In the genomic region with DNA sequence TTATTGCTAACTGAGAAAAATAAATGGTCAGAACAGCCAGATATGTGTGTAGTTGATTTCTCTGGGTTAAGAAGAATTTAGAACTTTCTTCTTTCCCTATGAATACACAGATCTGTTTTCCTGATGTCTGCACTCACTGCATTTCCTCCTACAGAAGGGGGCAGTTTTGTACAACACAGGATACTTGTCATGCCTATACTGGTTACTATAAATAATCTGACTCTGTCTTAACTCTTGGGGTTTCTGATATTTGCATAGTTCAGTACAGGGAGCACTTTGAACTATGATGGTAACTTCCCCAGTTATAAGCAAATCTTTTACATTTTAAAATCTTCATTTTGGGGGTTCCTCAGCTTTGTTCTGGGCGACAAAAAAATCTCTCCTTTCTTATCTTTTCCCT, we compare ENCODE assay signal across 20 mouse cellular contexts.
DNase-seq lines count a peak whose midpoint lies in the region; ATAC-seq lines count a peak whose summit lies in the region.
"Had no signal": no experiment of that assay in that cellular context is flagged by ENCODE, and none has a peak within 500 bp of the region (broad histone marks: within the 10 kb centered on the region; RNA-seq: fewer than 3 reads in every experiment).

No protein-coding gene starts in this region.

- 0 out of 2 replicates have a peak, but pooled peaks have one; percentile 37 for ATAC-seq in forebrain, embryonic 12.5 days (ENCODE audit: low FRiP score)
- ATAC-seq in hindbrain, embryonic 12.5 days (ENCODE audit: low FRiP score) = peak; percentile 51; the same call in 1 of the 2 replicates
- ATAC-seq in midbrain, embryonic 14.5 days (ENCODE audit: low FRiP score, low TSS enrichment) = no peak

- peak overlapping the region; percentile 84 for H3K27ac ChIP-seq in forebrain, embryonic 12.5 days
- peak overlapping the region; percentile 77 for H3K27ac ChIP-seq in hindbrain, embryonic 12.5 days
- peak overlapping the region; percentile 72; the same call in 1 of the 2 replicates for H3K27ac ChIP-seq in midbrain, embryonic 14.5 days (replicated peaks; ENCODE audit: low read depth, low read length)
- H3K27ac ChIP-seq: embryonic facial prominence, embryonic 15.5 days; heart, embryonic 10.5 days; kidney, embryonic 15.5 days; limb, embryonic 15.5 days; liver, embryonic 15.5 days; stomach, embryonic 15.5 days had no signal

- H3K27me3 ChIP-seq in forebrain, embryonic 12.5 days = no peaks in the 10 kb centered on the region
- no peaks in the 10 kb centered on the region for H3K27me3 ChIP-seq in hindbrain, embryonic 12.5 days
- H3K27me3 ChIP-seq in midbrain, embryonic 14.5 days (ENCODE audit: control insufficient read depth, insufficient read depth, low read length) = no peaks in the 10 kb centered on the region
- H3K27me3 ChIP-seq: embryonic facial prominence, embryonic 15.5 days; kidney, embryonic 15.5 days; limb, embryonic 15.5 days; liver, embryonic 15.5 days; stomach, embryonic 15.5 days had no signal

- H3K4me1 ChIP-seq in forebrain, embryonic 12.5 days = peaks cover 10% of the 10 kb centered on the region
- peaks cover 6% of the 10 kb centered on the region; the same call in 1 of the 2 replicates for H3K4me1 ChIP-seq in hindbrain, embryonic 12.5 days
- H3K4me1 ChIP-seq in midbrain, embryonic 14.5 days (ENCODE audit: control insufficient read depth, insufficient read depth, low read length) = 0 out of 2 replicates have a peak, but pooled peaks cover 4% of the 10 kb centered on the region
- H3K4me1 ChIP-seq: embryonic facial prominence, embryonic 15.5 days; heart, embryonic 10.5 days; kidney, embryonic 15.5 days; limb, embryonic 15.5 days; liver, embryonic 15.5 days; stomach, embryonic 15.5 days had no signal

- H3K4me2 ChIP-seq in forebrain, embryonic 12.5 days = no peak overlapping the region
- no peak overlapping the region for H3K4me2 ChIP-seq in hindbrain, embryonic 12.5 days (replicated peaks)
- no peak overlapping the region for H3K4me2 ChIP-seq in midbrain, embryonic 14.5 days (ENCODE audit: low read length)
- H3K4me2 ChIP-seq: embryonic facial prominence, embryonic 15.5 days; kidney, embryonic 15.5 days; limb, embryonic 15.5 days; liver, embryonic 15.5 days; stomach, embryonic 15.5 days had no signal

- 58% methylated on average over 1 of the region's 1 CpGs for WGBS in forebrain, embryonic 12.5 days
- 64% methylated on average over 1 of the region's 1 CpGs for WGBS in hindbrain, embryonic 12.5 days
- 70% methylated on average over 1 of the region's 1 CpGs for WGBS in midbrain, embryonic 14.5 days

- H3K9me3 ChIP-seq in forebrain, embryonic 12.5 days = no peaks in the 10 kb centered on the region
- no peaks in the 10 kb centered on the region for H3K9me3 ChIP-seq in hindbrain, embryonic 12.5 days (replicated peaks)
- H3K9me3 ChIP-seq in midbrain, embryonic 14.5 days (ENCODE audit: control insufficient read depth, low read length) = no peaks in the 10 kb centered on the region
- H3K9me3 ChIP-seq: embryonic facial prominence, embryonic 15.5 days; heart, embryonic 10.5 days; kidney, embryonic 15.5 days; limb, embryonic 15.5 days; liver, embryonic 15.5 days; stomach, embryonic 15.5 days had no signal

- DNase-seq in Muller cell, postnatal 12 days (ENCODE audit: inconsistent ontology term) = peak; percentile 4
- no peak for DNase-seq in midbrain, embryonic 14.5 days
- DNase-seq in adrenal gland, postnatal 4 days (ENCODE audit: low spot score in 2 of 2) = no peak
- no peak for DNase-seq in heart, adult 9 months (ENCODE audit: low spot score in 2 of 2)
- DNase-seq in kidney, postnatal 14 days = no peak
- no peak for DNase-seq in spleen, adult 18-20 months
- DNase-seq: adrenal gland, postnatal 14 days; cerebellum, adult 18-20 months; cerebellum, postnatal 36 days; heart, postnatal 14 days; right cerebral cortex, postnatal 14 days; thymus, adult 18-20 months had no signal

- no peak overlapping the region for H3K9ac ChIP-seq in forebrain, embryonic 12.5 days
- H3K9ac ChIP-seq in hindbrain, embryonic 12.5 days = no peak overlapping the region
- H3K9ac ChIP-seq in midbrain, embryonic 14.5 days (replicated peaks; ENCODE audit: low read length) = no peak overlapping the region
- H3K9ac ChIP-seq: embryonic facial prominence, embryonic 15.5 days; kidney, embryonic 15.5 days; limb, embryonic 15.5 days; liver, embryonic 15.5 days; stomach, embryonic 15.5 days had no signal

- no peak overlapping the region for H3K4me3 ChIP-seq in forebrain, embryonic 12.5 days (replicated peaks)
- no peak overlapping the region for H3K4me3 ChIP-seq in hindbrain, embryonic 12.5 days
- no peak overlapping the region for H3K4me3 ChIP-seq in midbrain, embryonic 14.5 days (replicated peaks; ENCODE audit: low read depth, low read length)
- H3K4me3 ChIP-seq: embryonic facial prominence, embryonic 15.5 days; heart, embryonic 10.5 days; kidney, embryonic 15.5 days; limb, embryonic 15.5 days; liver, embryonic 15.5 days; stomach, embryonic 15.5 days had no signal

- no peaks in the 10 kb centered on the region for H3K36me3 ChIP-seq in forebrain, embryonic 12.5 days (replicated peaks)
- no peaks in the 10 kb centered on the region for H3K36me3 ChIP-seq in hindbrain, embryonic 12.5 days
- H3K36me3 ChIP-seq in midbrain, embryonic 14.5 days (ENCODE audit: control insufficient read depth, insufficient read depth, low read length) = no peaks in the 10 kb centered on the region
- H3K36me3 ChIP-seq: embryonic facial prominence, embryonic 15.5 days; heart, embryonic 10.5 days; kidney, embryonic 15.5 days; limb, embryonic 15.5 days; liver, embryonic 15.5 days; stomach, embryonic 15.5 days had no signal
